Mouse (Mus musculus): ENCODE measurements around the gene Slco4c1.

Gene Slco4c1

GRCm38 (mm10) chr1:96768264-96768663 is 103.7 kb downstream of the Slco4c1 start:
- no peak for DNase-seq (ENCODE audit: low spot score)

GRCm38 (mm10) chr1:96766535-96766934 is 105.4 kb downstream of the Slco4c1 start:
- DNase-seq (ENCODE audit: low spot score), result no peak

Measured in spleen, adult 12 weeks (tissue).